Mouse (Mus musculus) gastrocnemius, postnatal 4 days (tissue): ENCODE measurements around the gene Pigw. TPM values are rescaled to one million over a fixed set of nuclear protein-coding genes. Genes with fewer than 3 reads are reported as not detected.

Experiments
- DNase-seq, 2 experiments: peaks; one replicate each; pipeline ENCODE4 v3.0.0; 2021 to 2022; ENCODE audit warnings: low spot score in 2 of 2, mixed read lengths in 2 of 2
- long read RNA-seq, 2 experiments: library from polyadenylated mRNA; stranded (forward); transcript quantifications; one replicate each; pipeline ENCODE4 v2.0.0; 2021
- total RNA-seq, 2 experiments: library from RNA; stranded (reverse); gene quantifications; 2 replicates each; pipeline ENCODE4 v1.2.3; 2021

Pigw gene
- 1 to 10 TPM; 5.6 to 6.4 TPM for total RNA-seq
- long read RNA-seq, experiment 1, partial matches to known transcripts, result 0 of 3 reads
- long read RNA-seq, experiment 1, other reads (novel, unspliced or antisense), result 1 of 3 reads
- long read RNA-seq, experiment 2, partial matches to known transcripts, result 0 of 1 reads
- long read RNA-seq, experiment 2, other reads (novel, unspliced or antisense), result 1 of 1 reads

GRCm38 (mm10) chr11:84879772-84880464 lies at the start of gene Pigw, which contains the start of gene Myo19:
Gene Pigw, minus strand, starts transcription at chr11:84880285.
Gene Myo19, plus strand, starts transcription at chr11:84880148.
- DNase-seq, result peak; percentile 84 to 85

DNA sequence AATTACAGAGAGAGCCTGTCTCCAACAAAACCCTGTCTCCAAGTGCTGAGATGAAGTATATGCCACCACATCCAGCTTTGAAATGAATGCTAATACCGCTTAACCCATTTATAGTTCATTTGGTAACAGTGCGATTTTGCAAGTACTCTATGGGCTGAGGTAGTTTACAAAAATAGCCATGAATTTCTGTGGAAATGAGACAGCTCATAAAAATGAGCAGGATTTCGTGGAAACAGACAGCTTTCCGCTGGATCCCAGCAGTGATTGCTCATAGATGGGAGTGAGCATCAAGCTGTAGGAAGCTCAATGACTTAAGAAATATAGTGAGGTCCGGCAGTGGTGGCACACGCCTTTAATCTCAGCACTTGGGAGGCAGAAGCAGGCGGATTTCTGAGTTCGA lies 40.9 kb upstream of the Pigw start:
- DNase-seq, result no peak

- DNase-seq, result no peak
These were observed 39.9 kb upstream of the Pigw start for GRCm38 (mm10) chr11:84919951-84920350.

DNA sequence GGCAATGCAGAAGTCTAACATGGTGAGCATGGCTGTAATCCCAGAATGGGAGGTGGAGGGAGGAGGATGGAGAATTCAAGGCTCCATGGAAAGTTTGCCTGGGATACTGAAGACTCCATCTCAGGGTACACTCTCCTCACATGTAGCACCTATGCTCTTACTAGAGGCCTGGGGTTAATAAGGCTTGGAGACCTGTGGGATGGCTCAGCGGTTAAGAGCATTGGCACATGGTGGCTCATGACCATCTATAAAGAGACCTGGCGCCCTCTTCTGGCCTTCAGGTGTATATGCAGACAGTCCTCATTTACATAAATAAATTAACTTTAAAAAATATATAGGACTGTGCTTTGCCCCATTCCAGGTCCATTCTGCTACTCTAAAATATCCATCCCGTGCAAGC lies 39.2 kb upstream of the Pigw start:
- DNase-seq, result no peak

DNA sequence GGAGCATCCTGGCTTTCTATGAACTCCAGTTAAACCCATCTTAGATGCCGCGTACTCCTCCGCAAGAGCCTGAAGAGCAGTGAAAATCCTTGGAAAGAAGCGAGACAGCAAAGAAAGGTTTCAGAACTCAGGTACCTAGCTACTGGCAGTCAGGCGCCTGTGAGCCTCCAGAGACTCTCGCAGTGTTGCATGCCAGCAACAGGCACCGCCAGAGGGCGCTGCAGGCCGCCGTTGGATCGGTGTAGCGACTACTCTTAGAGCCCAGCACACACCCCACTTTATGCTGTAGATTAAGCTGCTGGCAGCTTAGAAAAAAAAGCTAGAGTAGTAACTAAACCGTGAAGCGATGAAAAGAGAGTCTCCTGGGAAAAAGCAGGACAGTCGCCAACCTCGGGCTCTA lies 38.3 kb upstream of the Pigw start:
- peak; percentile 69 to 85 for DNase-seq

DNA sequence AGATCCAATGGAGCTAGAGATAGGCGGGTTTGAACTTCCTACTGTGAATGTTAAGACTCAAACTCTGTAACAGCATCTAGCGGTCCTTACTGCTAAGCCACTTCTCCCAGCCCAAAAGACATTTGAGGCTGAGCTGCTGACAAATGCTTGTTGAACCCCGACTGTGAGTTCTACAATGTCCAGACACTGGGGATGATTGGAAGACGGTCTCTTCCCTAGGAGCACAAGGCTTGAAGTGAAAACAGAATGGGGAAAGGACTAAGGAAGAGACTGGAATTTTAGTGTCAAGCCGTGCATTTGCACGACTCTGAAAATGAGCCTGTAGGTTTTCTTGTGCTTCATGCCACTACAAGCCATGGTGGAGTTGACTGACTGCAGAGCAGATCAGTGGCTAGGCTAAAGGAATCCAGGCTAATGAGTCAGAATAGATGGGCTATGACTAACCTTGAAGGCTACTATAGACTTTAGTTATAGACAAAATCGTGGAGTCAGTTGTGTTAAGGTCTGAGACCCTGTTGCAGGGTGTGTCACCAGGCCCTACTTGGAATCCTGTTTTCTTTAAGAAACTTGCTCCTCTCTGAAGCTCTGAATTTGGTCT lies 36.7 kb upstream of the Pigw start:
- DNase-seq, result no peak

DNA sequence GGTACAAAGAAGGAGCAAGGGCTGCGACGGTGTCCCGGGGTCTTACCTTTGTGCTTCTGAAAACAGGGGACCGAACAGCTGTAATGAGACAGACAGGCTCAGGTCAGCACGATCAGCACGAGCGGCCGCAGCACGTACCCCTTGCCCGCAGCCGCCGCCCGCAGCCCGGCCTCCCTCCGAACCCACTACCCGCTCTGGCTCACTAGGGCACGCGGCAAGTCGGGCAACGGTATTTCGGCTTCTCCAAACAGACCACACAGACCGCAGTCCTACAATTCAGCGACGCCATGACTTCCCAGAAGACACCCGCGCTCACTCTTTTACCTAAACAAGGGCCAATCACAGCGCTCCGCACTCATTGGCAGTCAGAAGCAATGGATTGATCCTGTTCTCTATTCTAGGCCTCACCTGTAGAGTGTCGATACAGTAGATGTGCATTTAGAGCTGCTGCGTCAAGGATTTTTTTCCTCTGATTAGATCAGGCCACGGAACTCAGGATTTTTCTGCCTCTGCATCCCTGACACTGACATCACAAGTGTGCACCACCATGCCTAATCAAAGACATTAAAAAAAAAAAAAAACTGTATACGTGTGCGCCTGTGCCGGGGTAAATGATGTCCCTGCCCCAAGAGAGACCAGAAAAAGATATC lies 36.1 kb upstream of the Pigw start, which contains the start of gene Znhit3:
Gene Znhit3 (minus strand): TSS at position 314 of the 650 bp plus-strand sequence.
- DNase-seq, result peak; percentile 41 to 77

GRCm38 (mm10) chr11:84914673-84915072 lies 34.6 kb upstream of the Pigw start:
- DNase-seq, result no peak

DNA sequence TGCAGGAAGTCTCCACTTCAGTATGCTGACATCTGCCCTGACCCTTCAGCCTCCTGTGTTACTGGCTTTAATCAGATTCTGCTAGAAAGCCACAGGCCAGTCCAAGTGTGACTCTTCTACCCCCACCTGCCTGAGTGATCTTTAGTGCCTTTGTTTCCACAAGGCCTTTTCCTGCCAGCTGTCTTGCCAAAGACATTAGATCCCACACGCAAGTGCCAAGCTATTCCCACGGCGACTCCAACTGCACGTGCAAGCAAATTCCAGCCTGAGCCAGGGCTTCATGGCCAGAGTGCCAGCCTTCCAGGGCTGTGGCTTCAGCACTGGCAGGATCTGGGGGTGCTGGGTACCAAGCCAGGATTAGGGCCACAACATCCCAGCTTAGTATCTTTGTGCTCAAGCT lies 30.3 kb upstream of the Pigw start:
- DNase-seq, result peak in 1 of 2 experiments; percentile 21

DNA sequence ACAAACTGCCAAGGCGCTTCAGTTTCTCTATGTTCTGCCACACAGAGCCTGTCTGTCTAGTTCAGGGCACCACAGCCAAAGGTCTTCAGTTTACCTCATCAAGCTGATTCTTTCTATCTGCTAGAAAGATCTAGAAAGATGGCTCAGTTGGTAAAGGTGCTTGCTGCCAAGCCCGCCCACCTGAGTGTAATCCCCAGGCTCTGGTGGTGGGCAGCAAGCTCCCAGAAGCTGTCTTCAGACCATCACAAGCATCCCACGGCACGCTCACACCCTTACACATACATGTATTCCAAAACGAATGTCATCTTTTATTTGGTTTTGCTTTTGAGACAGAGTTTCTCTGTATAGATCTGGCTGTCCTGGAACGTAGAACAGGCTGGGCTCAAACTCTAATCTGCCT lies 28.4 kb upstream of the Pigw start:
- no peak for DNase-seq

DNA sequence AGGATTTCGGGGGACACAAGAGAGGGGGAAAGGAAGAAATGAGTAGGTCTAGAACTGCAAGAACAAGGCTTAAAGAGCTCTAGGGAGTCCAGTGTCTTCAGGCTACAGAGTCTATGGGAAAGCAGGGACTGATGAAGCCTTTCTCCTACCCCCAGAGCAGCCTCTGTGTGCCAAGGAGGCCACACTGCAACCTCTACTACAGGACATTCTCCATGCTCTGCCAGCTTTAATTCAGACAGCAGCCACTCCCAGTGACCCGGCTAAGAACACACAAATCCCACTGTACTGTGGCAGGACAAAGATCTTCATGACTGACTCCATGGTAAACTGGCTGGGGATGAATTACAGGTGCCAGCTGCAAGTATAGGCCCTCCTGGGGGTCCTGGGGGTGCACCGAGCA lies 27.0 kb upstream of the Pigw start:
- DNase-seq, result no peak

DNA sequence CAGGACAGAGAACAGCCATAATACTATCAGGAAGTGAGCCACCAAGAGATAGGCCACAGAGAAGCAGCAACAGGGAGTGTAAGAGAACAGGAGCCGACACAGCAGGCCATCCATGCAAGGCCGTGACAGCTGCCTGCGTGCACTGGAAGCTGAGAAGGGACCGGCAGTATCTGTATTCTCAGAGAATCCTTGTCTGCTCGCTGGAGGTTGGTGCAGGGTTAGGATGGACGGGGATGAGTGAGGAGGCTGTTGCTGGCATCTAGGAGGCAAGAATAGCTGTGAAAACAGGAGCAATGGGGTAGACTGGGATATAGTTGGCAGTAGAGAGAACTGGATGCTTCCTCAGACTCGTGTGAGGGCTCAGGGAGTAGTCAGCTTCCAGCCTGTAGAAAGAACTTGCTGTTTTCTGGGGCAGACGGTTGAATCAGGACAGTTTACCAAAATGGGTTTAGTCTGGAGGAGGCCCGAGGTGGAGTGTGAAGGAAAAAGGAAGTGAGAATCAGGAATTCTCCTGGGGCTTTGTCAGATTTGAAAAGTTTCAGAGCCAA lies 24.6 kb upstream of the Pigw start:
- DNase-seq, result no peak

DNA sequence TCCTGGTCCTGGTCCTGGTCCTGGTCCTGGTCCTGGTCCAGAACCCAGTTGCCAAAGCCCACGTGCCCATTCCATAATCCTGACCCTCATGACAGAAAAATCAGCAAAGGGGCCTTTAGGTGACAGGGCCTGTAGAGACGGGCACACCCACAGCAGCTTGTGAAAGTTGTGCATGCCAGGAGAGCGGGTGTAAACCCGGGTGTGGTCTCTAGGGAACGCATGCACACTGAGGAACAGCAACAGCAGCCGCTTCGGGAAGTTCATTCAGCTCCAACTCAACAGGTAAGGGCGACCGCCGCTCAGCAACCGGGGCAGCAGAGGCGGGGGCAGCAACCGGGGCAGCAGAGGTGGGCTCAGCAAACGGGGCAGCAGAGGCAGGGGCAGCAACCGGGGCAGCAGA lies 13.0 kb upstream of the Pigw start:
- DNase-seq, result no peak

- no peak for DNase-seq
These were observed 11.6 kb upstream of the Pigw start for GRCm38 (mm10) chr11:84891705-84892104.

DNA sequence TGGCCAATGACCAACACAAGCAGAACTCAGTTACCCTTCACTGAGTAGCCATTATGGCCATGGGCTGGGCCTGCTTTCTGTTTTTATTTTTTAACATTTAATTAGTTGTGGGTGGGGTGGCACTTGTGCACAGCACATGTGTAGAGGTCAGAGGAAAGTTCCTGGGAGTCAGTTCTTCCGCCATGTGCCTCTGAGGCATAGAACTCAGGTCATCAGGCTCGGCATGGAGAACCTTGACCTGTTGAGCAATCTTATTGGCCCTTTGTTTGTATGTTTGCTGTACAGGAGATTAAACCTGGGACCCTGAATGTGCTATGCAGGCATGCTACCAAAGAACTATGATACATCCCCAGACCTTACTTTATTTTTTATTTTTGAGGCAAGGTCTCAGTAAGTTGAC lies 9.4 kb upstream of the Pigw start:
- no peak for DNase-seq

- no peak for DNase-seq
These were observed 7.9 kb upstream of the Pigw start for GRCm38 (mm10) chr11:84888025-84888424.

GRCm38 (mm10) chr11:84886767-84887511 lies 6.9 kb upstream of the Pigw start:
- no peak for DNase-seq

DNA sequence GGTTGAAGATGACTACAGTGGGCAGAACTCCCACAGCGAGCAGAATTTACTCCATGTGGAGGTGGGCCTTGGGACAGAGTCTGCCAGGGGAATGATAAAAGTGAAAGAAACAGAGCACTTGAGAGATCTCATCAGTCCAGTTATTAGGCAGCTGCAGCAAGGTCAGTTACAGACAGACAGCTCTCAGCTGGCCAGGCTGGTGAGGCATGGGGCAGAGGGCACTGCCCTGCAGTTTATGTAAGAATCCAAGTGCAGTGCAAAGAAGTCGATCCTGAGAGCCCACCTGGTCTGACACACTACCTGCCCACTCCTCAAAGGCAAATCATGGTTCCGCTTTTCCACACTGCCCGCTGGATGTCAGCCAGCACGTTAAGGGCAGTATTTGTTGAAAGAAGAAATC lies 6.2 kb upstream of the Pigw start:
- no peak for DNase-seq

DNA sequence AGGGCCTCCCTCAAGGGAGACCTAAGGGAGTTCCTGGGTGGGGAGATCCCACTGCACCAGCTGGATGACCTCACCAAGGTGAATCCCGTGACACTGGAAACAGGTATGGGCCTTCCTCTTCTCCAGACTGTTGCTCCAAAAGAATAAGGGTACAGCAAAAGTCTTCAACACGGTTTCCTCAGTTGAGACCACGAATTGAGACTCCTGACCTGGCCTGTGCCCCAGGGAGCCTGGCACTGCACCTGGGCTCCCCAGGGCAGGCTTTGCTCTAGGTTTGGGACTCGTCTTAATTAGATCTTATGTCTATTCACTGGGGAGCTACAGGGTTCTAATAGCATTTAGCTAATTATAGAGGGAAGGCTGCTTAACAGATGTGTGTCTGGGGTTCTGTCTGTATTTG lies 5.2 kb upstream of the Pigw start:
- no peak for DNase-seq

GRCm38 (mm10) chr11:84882346-84882745 lies 2.3 kb upstream of the Pigw start:
- no peak for DNase-seq

- DNase-seq, result no peak
These were observed 886 bp upstream of the Pigw start for GRCm38 (mm10) chr11:84880971-84881370.
